Mouse (Mus musculus) brain, embryonic 14.5 days (tissue): ENCODE measurements around the gene Aff3.

Experiments used
- CTCF ChIP-seq: fragments of 200-500 bp; IDR thresholded peaks from 2 replicates; pipeline ENCODE4 v1.5.1; 2012; ENCODE audit warnings: inconsistent platforms, mild to moderate bottlenecking, moderate library complexity, borderline replicate concordance; ENCODE audit not compliant: insufficient read depth, insufficient read length; ENCODE audit errors: extremely low read depth
- POLR2A ChIP-seq: fragments of 200-500 bp; IDR thresholded peaks from 2 replicates; pipeline ENCODE4 v1.6.1; 2012; ENCODE audit warnings: mild to moderate bottlenecking, inconsistent platforms, borderline replicate concordance; ENCODE audit not compliant: poor library complexity, insufficient read depth, insufficient read length, severe bottlenecking; ENCODE audit errors: extremely low read depth

DNA sequence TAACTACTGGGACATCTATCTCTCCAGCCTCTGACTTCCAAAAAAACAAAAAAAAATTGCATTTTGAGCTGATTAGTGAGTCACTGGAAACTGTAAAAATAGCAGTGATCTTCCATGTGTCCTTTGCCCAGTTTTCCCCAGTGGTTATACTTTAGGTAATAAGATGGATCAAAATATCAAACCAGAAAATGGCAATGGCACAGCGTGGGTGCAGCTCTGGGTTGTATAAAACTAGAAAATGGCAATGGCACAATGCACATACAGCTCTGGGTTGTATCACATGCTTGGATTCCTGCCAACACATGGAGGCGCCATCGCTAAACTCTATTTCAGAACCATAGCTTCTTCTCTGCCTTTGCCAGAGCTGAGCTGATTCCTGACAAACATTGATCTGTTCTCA lies 439.6 kb downstream of the Aff3 start:
- TF ChIP-seq POLR2A (no peak), CTCF (no peak)
